Mouse (Mus musculus) embryonic facial prominence, embryonic 13.5 days (tissue): ENCODE measurements around the gene Abcg1. TPM values are rescaled to one million over a fixed set of nuclear protein-coding genes. Genes with fewer than 3 reads are reported as not detected.

Experiments used
- ATAC-seq: fragments of 200-750 bp; cut with Nextera tagmentation; 2 replicates; pipeline ENCODE4 v1.8.0; 2017; ENCODE audit warnings: low read depth; ENCODE audit not compliant: insufficient number of reproducible peaks, insufficient read depth, low FRiP score, low TSS enrichment
- H3K27ac ChIP-seq: fragments of 300-500 bp; sonication (generic); 2 replicates; pipeline ENCODE4 v1.5.1; 2015; ENCODE audit warnings: moderate library complexity, mild to moderate bottlenecking, inconsistent platforms
- H3K27me3 ChIP-seq: fragments of 300-500 bp; sonication (generic); 2 replicates; pipeline ENCODE4 v1.6.1; 2015; ENCODE audit warnings: mild to moderate bottlenecking, inconsistent platforms
- H3K36me3 ChIP-seq: fragments of 300-500 bp; sonication (generic); 2 replicates; pipeline ENCODE4 v1.6.1; 2015; ENCODE audit warnings: mild to moderate bottlenecking, inconsistent platforms
- H3K4me1 ChIP-seq: fragments of 300-500 bp; sonication (generic); 2 replicates; pipeline ENCODE4 v1.6.1; 2015; ENCODE audit warnings: inconsistent platforms
- H3K4me2 ChIP-seq: fragments of 300-500 bp; sonication (generic); 2 replicates; pipeline ENCODE4 v1.6.1; 2015; ENCODE audit warnings: moderate library complexity, mild to moderate bottlenecking, inconsistent platforms
- H3K4me3 ChIP-seq: fragments of 300-500 bp; sonication (generic); 2 replicates; pipeline ENCODE4 v1.5.1; 2015; ENCODE audit warnings: mild to moderate bottlenecking, inconsistent platforms
- H3K9ac ChIP-seq: fragments of 300-500 bp; sonication (generic); 2 replicates; pipeline ENCODE4 v1.6.1; 2015; ENCODE audit warnings: mild to moderate bottlenecking, inconsistent platforms
- H3K9me3 ChIP-seq: fragments of 300-500 bp; sonication (generic); 2 replicates; pipeline ENCODE4 v1.6.1; 2016; ENCODE audit warnings: inconsistent platforms
- WGBS: fragments of 180-500 bp; shearing (Covaris S2); methylation state at CpG from one replicate; pipeline ENCODE4 v1.1.7; 2015; ENCODE audit warnings: mixed read lengths; 5-methylcytosine and 5-hydroxymethylcytosine counted together
- polyA plus RNA-seq: library from polyadenylated mRNA; unstranded; fragments of >200 nt; fragmentation: Nextera tagmentation; extraction: Ambion mirVana; gene quantifications from 2 replicates; pipeline ENCODE4 v1.2.1, GENCODE M21; 2015

The Abcg1 gene
- polyA plus RNA-seq, 1 experiment from 2014 or later: 14.2 TPM

GRCm38 (mm10) chr17:31163821-31164220 lies 106.3 kb downstream of the Abcg1 start:
- WGBS: 77% methylated on average over 2 of the region's 2 CpGs
- no peak for ATAC-seq
- no peaks in the 10 kb centered on the region for H3K27me3 ChIP-seq

GRCm38 (mm10) chr17:31165127-31165526 lies 107.7 kb downstream of the Abcg1 start, which contains the start of gene Tff1:
Tff1 (minus strand) TSS chr17:31165277.
- 82% methylated on average over 6 of the region's 6 CpGs for WGBS
- H3K4me3 ChIP-seq: no peak within 1 kb of the TSS
- no peaks in the 10 kb centered on the region for H3K36me3 ChIP-seq
- H3K9me3 ChIP-seq: no peaks in the 10 kb centered on the region
- ATAC-seq: no peak
- H3K27me3 ChIP-seq: no peaks in the 10 kb centered on the region
- H3K4me2 ChIP-seq: no peak within 1 kb of the TSS
- no peak within 1 kb of the TSS for H3K27ac ChIP-seq
- no peak within 1 kb of the TSS for H3K9ac ChIP-seq
- no peaks in the 10 kb centered on the region for H3K4me1 ChIP-seq

More at GRCm38 (mm10) chr17:31163821-31164220, 106.3 kb downstream of the Abcg1 start:
- H3K36me3 ChIP-seq: no peaks in the 10 kb centered on the region
- no peaks in the 10 kb centered on the region for H3K4me1 ChIP-seq
- H3K9ac ChIP-seq: no peak overlapping the region
- no peaks in the 10 kb centered on the region for H3K9me3 ChIP-seq
- H3K27ac ChIP-seq: no peak overlapping the region
- no peak overlapping the region for H3K4me2 ChIP-seq
- H3K4me3 ChIP-seq: no peak overlapping the region

Other genes with a start within 250 kb of the Abcg1 start
- 0.03 TPM in 1 of 2 replicates, not detected in the other for gene Glp1r, start 155.9 kb upstream of the Abcg1 start, polyA plus RNA-seq
- 0.18 and 0.34 TPM in 2 replicates for gene Umodl1, start 103.0 kb upstream of the Abcg1 start, polyA plus RNA-seq
- 5.7 TPM in 1 of 2 replicates, not detected in the other for gene Tff3, start 72.0 kb downstream of the Abcg1 start, polyA plus RNA-seq
- not detected in 2 replicates for gene Tff2, start 86.6 kb downstream of the Abcg1 start, polyA plus RNA-seq
- not detected in 2 replicates for gene Tff1, start 107.6 kb downstream of the Abcg1 start, polyA plus RNA-seq
- gene Tmprss3, start 141.3 kb downstream of the Abcg1 start, polyA plus RNA-seq: not detected in 2 replicates
- 0.24 and 1.4 TPM in 2 replicates for gene Ubash3a, start 150.2 kb downstream of the Abcg1 start, polyA plus RNA-seq
- gene Rsph1, start 219.7 kb downstream of the Abcg1 start, polyA plus RNA-seq: 0.46 and 1.5 TPM in 2 replicates
- gene Slc37a1, start 229.1 kb downstream of the Abcg1 start, polyA plus RNA-seq: 3.2 and 3.8 TPM in 2 replicates